Mouse (Mus musculus): ENCODE results near the gene Olfr376.

DNA sequence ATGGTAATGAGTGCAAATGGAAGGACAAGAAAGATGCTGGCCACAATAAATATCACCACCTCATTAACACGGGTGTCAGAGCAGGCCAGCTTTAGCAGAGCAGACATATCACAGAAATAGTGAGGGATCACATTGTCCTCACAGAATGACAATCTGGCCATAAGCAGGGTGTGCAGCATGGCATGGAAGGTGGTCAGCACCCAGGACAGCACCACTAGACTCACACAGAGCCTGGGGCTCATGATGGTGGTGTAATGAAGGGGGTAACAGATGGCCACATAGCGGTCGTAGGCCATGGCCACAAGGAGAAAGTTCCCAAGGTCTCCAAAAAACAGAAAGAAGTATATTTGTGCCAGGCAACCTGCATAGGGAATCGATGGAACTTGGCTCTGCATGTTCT, 24.3 kb downstream of the Olfr376 start:
- TF ChIP-seq SRF (IDR thresholded peaks at IDR 0.05; ENCODE audit: control insufficient read depth, insufficient read length, low read depth) (no peak), POLR2A (IDR thresholded peaks at IDR 0.05; ENCODE audit: insufficient read length, low read depth) (no peak), CEBPB (IDR thresholded peaks at IDR 0.05; ENCODE audit: insufficient read depth, poor library complexity, severe bottlenecking) (no peak), E2F4 (IDR thresholded peaks at IDR 0.05; ENCODE audit: insufficient read depth) (no peak), MYOD1 (IDR thresholded peaks at IDR 0.05; ENCODE audit: control insufficient read depth in 1 of 3, insufficient read length in 2 of 3, low read depth in 2 of 3) (no peak)

Measured in myocyte (in vitro differentiated cells).